Mouse (Mus musculus) heart, embryonic 13.5 days (tissue): ENCODE results near the gene Pfkfb3. TPM values are rescaled to one million over a fixed set of nuclear protein-coding genes. Genes with fewer than 3 reads are reported as not detected.

Source experiments
- ATAC-seq: fragments of 200-750 bp; cut with Nextera tagmentation; 2 replicates; pipeline ENCODE4 v1.8.0; 2017; ENCODE audit warnings: moderate TSS enrichment; ENCODE audit not compliant: insufficient number of reproducible peaks, low FRiP score, low TSS enrichment; ENCODE audit errors: extremely low read depth
- H3K27ac ChIP-seq: fragments of 300-500 bp; sonication (generic); replicated peaks from 2 replicates; pipeline ENCODE4 v1.5.1; 2015; ENCODE audit warnings: moderate library complexity, mild to moderate bottlenecking, inconsistent platforms
- H3K27me3 ChIP-seq: fragments of 300-500 bp; sonication (generic); replicated peaks from 2 replicates; pipeline ENCODE4 v1.6.1; 2015; ENCODE audit warnings: mild to moderate bottlenecking, inconsistent platforms
- H3K36me3 ChIP-seq: fragments of 300-500 bp; sonication (generic); 2 replicates; pipeline ENCODE4 v1.6.1; 2015; ENCODE audit warnings: mild to moderate bottlenecking, inconsistent platforms
- H3K4me1 ChIP-seq: fragments of 300-500 bp; sonication (generic); 2 replicates; pipeline ENCODE4 v1.6.1; 2015; ENCODE audit warnings: inconsistent platforms
- H3K4me2 ChIP-seq: fragments of 300-500 bp; sonication (generic); 2 replicates; pipeline ENCODE4 v1.6.1; 2015; ENCODE audit warnings: inconsistent platforms, mild to moderate bottlenecking, moderate library complexity
- H3K4me3 ChIP-seq: fragments of 300-500 bp; sonication (generic); 2 replicates; pipeline ENCODE4 v1.5.1; 2015; ENCODE audit warnings: moderate library complexity, mild to moderate bottlenecking, inconsistent platforms
- H3K9ac ChIP-seq: fragments of 300-500 bp; sonication (generic); 2 replicates; pipeline ENCODE4 v1.6.1; 2015; ENCODE audit warnings: inconsistent platforms, mild to moderate bottlenecking, moderate library complexity
- H3K9me3 ChIP-seq: fragments of 300-500 bp; sonication (generic); 2 replicates; pipeline ENCODE4 v1.6.1; 2016; ENCODE audit warnings: inconsistent platforms
- WGBS: fragments of 180-500 bp; shearing (Covaris S2); methylation state at CpG from one replicate; pipeline ENCODE4 v1.1.7; 2015; ENCODE audit warnings: mixed read lengths; 5-methylcytosine and 5-hydroxymethylcytosine counted together
- polyA plus RNA-seq: library from polyadenylated mRNA; unstranded; fragments of >200 nt; fragmentation: Nextera tagmentation; extraction: Ambion mirVana; gene quantifications from 2 replicates; pipeline ENCODE4 v1.2.1, GENCODE M21; 2015

Gene Pfkfb3
- polyA plus RNA-seq, 1 experiment from 2014 or later: 12.8 TPM

GRCm38 (mm10) chr2:11526063-11526462 lies 27.8 kb downstream of the Pfkfb3 start:
- Histone ChIP-seq H3K27me3 (no peaks in the 10 kb centered on the region), H3K4me2 (no peak overlapping the region), H3K4me1 (peaks cover 13% of the 10 kb centered on the region; the same call in 1 of the 2 replicates), H3K27ac (no peak overlapping the region), H3K9ac (no peak overlapping the region), H3K4me3 (no peak overlapping the region), H3K9me3 (no peaks in the 10 kb centered on the region), H3K36me3 (no peaks in the 10 kb centered on the region)
- WGBS: 79% methylated on average over 5 of the region's 5 CpGs
- ATAC-seq: no peak

- Histone ChIP-seq H3K27ac (no peak overlapping the region), H3K9ac (no peak overlapping the region), H3K4me3 (no peak overlapping the region), H3K36me3 (no peaks in the 10 kb centered on the region), H3K27me3 (no peaks in the 10 kb centered on the region), H3K4me2 (no peak overlapping the region), H3K9me3 (no peaks in the 10 kb centered on the region), H3K4me1 (0 out of 2 replicates have a peak, but pooled peaks cover 6% of the 10 kb centered on the region)
- no peak for ATAC-seq
- WGBS: 70% methylated on average over 6 of the region's 6 CpGs
Observed at GRCm38 (mm10) chr2:11524736-11525135, 29.1 kb downstream of the Pfkfb3 start.

- Histone ChIP-seq H3K27me3 (no peaks in the 10 kb centered on the region), H3K9me3 (no peaks in the 10 kb centered on the region), H3K4me2 (no peak overlapping the region), H3K27ac (no peak overlapping the region), H3K4me3 (no peak overlapping the region), H3K36me3 (no peaks in the 10 kb centered on the region), H3K4me1 (0 out of 2 replicates have a peak, but pooled peaks cover 6% of the 10 kb centered on the region), H3K9ac (no peak overlapping the region)
- WGBS: 88% methylated on average over 7 of the region's 7 CpGs
- ATAC-seq: no peak
Observed at GRCm38 (mm10) chr2:11521758-11522157, 32.1 kb downstream of the Pfkfb3 start.

- no peak overlapping the region for H3K27ac ChIP-seq
- H3K4me1 ChIP-seq: 0 out of 2 replicates have a peak, but pooled peaks cover 6% of the 10 kb centered on the region
- no peak overlapping the region for H3K4me2 ChIP-seq
- no peak for ATAC-seq
- no peaks in the 10 kb centered on the region for H3K9me3 ChIP-seq
- no peaks in the 10 kb centered on the region for H3K27me3 ChIP-seq
- H3K9ac ChIP-seq: no peak overlapping the region
- no peaks in the 10 kb centered on the region for H3K36me3 ChIP-seq
- WGBS: 57% methylated on average over 9 of the region's 9 CpGs
- H3K4me3 ChIP-seq: no peak overlapping the region
Observed at GRCm38 (mm10) chr2:11520786-11521185, 33.1 kb downstream of the Pfkfb3 start.

- H3K27ac ChIP-seq: no peak overlapping the region
- H3K4me3 ChIP-seq: no peak overlapping the region
- no peaks in the 10 kb centered on the region for H3K36me3 ChIP-seq
- H3K9me3 ChIP-seq: no peaks in the 10 kb centered on the region
- WGBS: 66% methylated on average over 3 of the region's 3 CpGs
- H3K9ac ChIP-seq: no peak overlapping the region
- H3K4me1 ChIP-seq: peaks cover 13% of the 10 kb centered on the region
- ATAC-seq: no peak
- no peaks in the 10 kb centered on the region for H3K27me3 ChIP-seq
- no peak overlapping the region for H3K4me2 ChIP-seq
Observed at GRCm38 (mm10) chr2:11515828-11516227, 38.0 kb downstream of the Pfkfb3 start.

- H3K36me3 ChIP-seq: no peaks in the 10 kb centered on the region
- H3K27me3 ChIP-seq: no peaks in the 10 kb centered on the region
- H3K9me3 ChIP-seq: no peaks in the 10 kb centered on the region
- no peak overlapping the region for H3K9ac ChIP-seq
- H3K4me2 ChIP-seq: peak overlapping the region; percentile 36
- peaks cover 13% of the 10 kb centered on the region for H3K4me1 ChIP-seq
- H3K4me3 ChIP-seq: no peak overlapping the region
- 43% methylated on average over 18 of the region's 18 CpGs for WGBS
- H3K27ac ChIP-seq: peak overlapping the region; percentile 33
- 0 out of 2 replicates have a peak, but pooled peaks have one; percentile 58 for ATAC-seq
Observed at GRCm38 (mm10) chr2:11513057-11513967, 40.6 kb downstream of the Pfkfb3 start.

GRCm38 (mm10) chr2:11512127-11512526 lies 41.8 kb downstream of the Pfkfb3 start:
- WGBS: 79% methylated on average over 1 of the region's 1 CpGs
- Histone ChIP-seq H3K36me3 (no peaks in the 10 kb centered on the region), H3K9ac (no peak overlapping the region), H3K9me3 (no peaks in the 10 kb centered on the region), H3K27ac (no peak overlapping the region), H3K27me3 (no peaks in the 10 kb centered on the region), H3K4me1 (peaks cover 13% of the 10 kb centered on the region), H3K4me3 (no peak overlapping the region), H3K4me2 (no peak overlapping the region)
- no peak for ATAC-seq

- 22% methylated on average over 7 of the region's 7 CpGs for WGBS
- Histone ChIP-seq H3K4me3 (peak overlapping the region; percentile 75), H3K27me3 (no peaks in the 10 kb centered on the region), H3K36me3 (no peaks in the 10 kb centered on the region), H3K27ac (peak overlapping the region; percentile 96), H3K9me3 (no peaks in the 10 kb centered on the region), H3K9ac (peak overlapping the region; percentile 92), H3K4me2 (peak overlapping the region; percentile 83), H3K4me1 (peaks cover 35% of the 10 kb centered on the region)
- no peak for ATAC-seq
Observed at GRCm38 (mm10) chr2:11503736-11504135, 50.1 kb downstream of the Pfkfb3 start.

GRCm38 (mm10) chr2:11502901-11503431 lies 50.9 kb downstream of the Pfkfb3 start:
- Histone ChIP-seq H3K27ac (peak overlapping the region; percentile 96), H3K4me3 (peak overlapping the region; percentile 75), H3K4me2 (peak overlapping the region; percentile 83), H3K9me3 (no peaks in the 10 kb centered on the region), H3K27me3 (no peaks in the 10 kb centered on the region), H3K36me3 (peaks cover 5% of the 10 kb centered on the region), H3K4me1 (peaks cover 43% of the 10 kb centered on the region), H3K9ac (peak overlapping the region; percentile 92)
- under 1% methylated on average over 39 of the region's 39 CpGs for WGBS
- peak; percentile 60; the same call in 1 of the 2 replicates for ATAC-seq

- ATAC-seq: no peak
- Histone ChIP-seq H3K9me3 (no peaks in the 10 kb centered on the region), H3K27me3 (no peaks in the 10 kb centered on the region), H3K36me3 (peaks cover 12% of the 10 kb centered on the region), H3K4me1 (peaks cover 45% of the 10 kb centered on the region), H3K9ac (peak overlapping the region; percentile 92), H3K27ac (peak overlapping the region; percentile 96), H3K4me2 (peak overlapping the region; percentile 83), H3K4me3 (peak overlapping the region; percentile 75)
- WGBS: 1% methylated on average over 15 of the region's 15 CpGs
Observed at GRCm38 (mm10) chr2:11502255-11502765, 51.6 kb downstream of the Pfkfb3 start.
